Mouse (Mus musculus): ENCODE data around the gene Hltf. TPM values are rescaled to one million over a fixed set of nuclear protein-coding genes. Genes with fewer than 3 reads are reported as not detected.
"Not testable (repeated sequence)": the region's sequence is repeated elsewhere in the genome, so short reads cannot be mapped to it uniquely, and the experiment has no call there.

Gene Hltf
- polyA plus RNA-seq, 1 experiment from 2014 or later: 19.6 TPM

- Histone ChIP-seq H3K27me3 (no peaks in the 10 kb centered on the region), H3K9me3 (no peaks in the 10 kb centered on the region), H3K4me1 (no peaks in the 10 kb centered on the region), H3K27ac (no peak overlapping the region), H3K9ac (no peak overlapping the region), H3K4me3 (no peak overlapping the region), H3K36me3 (peaks cover 23% of the 10 kb centered on the region), H3K4me2 (no peak overlapping the region)
- ATAC-seq (ENCODE audit: insufficient number of reproducible peaks, low FRiP score, low TSS enrichment, low read depth): no peak
- WGBS: 77% methylated on average over 5 of the region's 5 CpGs
Observed at GRCm38 (mm10) chr3:20108881-20109280, 51.3 kb downstream of the Hltf start.

GRCm38 (mm10) chr3:20111913-20112312 is 54.3 kb downstream of the Hltf start:
- H3K4me3 ChIP-seq: no peak overlapping the region
- H3K4me1 ChIP-seq: no peaks in the 10 kb centered on the region
- ATAC-seq (ENCODE audit: insufficient number of reproducible peaks, low FRiP score, low TSS enrichment, low read depth): no peak
- H3K9ac ChIP-seq: no peak overlapping the region
- H3K27ac ChIP-seq: no peak overlapping the region
- no peaks in the 10 kb centered on the region for H3K27me3 ChIP-seq
- 90% methylated on average over 2 of the region's 2 CpGs for WGBS
- peaks cover 29% of the 10 kb centered on the region for H3K36me3 ChIP-seq
- no peak overlapping the region for H3K4me2 ChIP-seq
- H3K9me3 ChIP-seq: no peaks in the 10 kb centered on the region

GRCm38 (mm10) chr3:20119044-20119591 is 61.5 kb downstream of the Hltf start:
- 91% methylated on average over 19 of the region's 19 CpGs for WGBS
- peaks cover 21% of the 10 kb centered on the region for H3K36me3 ChIP-seq
- no peak overlapping the region for H3K4me2 ChIP-seq
- no peak for ATAC-seq (ENCODE audit: insufficient number of reproducible peaks, low FRiP score, low TSS enrichment, low read depth)
- no peaks in the 10 kb centered on the region for H3K27me3 ChIP-seq
- H3K9ac ChIP-seq: no peak overlapping the region
- no peaks in the 10 kb centered on the region for H3K9me3 ChIP-seq
- no peak overlapping the region for H3K27ac ChIP-seq
- no peak overlapping the region for H3K4me3 ChIP-seq
- no peaks in the 10 kb centered on the region for H3K4me1 ChIP-seq

- Histone ChIP-seq H3K36me3 (peaks cover 21% of the 10 kb centered on the region), H3K4me3 (no peak overlapping the region), H3K4me2 (no peak overlapping the region), H3K27ac (no peak overlapping the region), H3K27me3 (no peaks in the 10 kb centered on the region), H3K4me1 (no peaks in the 10 kb centered on the region), H3K9ac (no peak overlapping the region), H3K9me3 (no peaks in the 10 kb centered on the region)
- 48% methylated on average over 4 of the region's 4 CpGs for WGBS
- ATAC-seq (ENCODE audit: insufficient number of reproducible peaks, low FRiP score, low TSS enrichment, low read depth): peak; percentile 52; the same call in 1 of the 2 replicates
Observed at GRCm38 (mm10) chr3:20119686-20120244, 62.2 kb downstream of the Hltf start.

- H3K4me3 ChIP-seq; H3K27me3 ChIP-seq; H3K9me3 ChIP-seq; H3K4me2 ChIP-seq; H3K4me1 ChIP-seq; H3K27ac ChIP-seq; H3K9ac ChIP-seq; ATAC-seq (ENCODE audit: insufficient number of reproducible peaks, low FRiP score, low TSS enrichment, low read depth): not testable (repeated sequence)
- H3K36me3 ChIP-seq: peaks cover 21% of the 10 kb centered on the region
- WGBS: 85% methylated on average over 5 of the region's 5 CpGs
Observed at GRCm38 (mm10) chr3:20121582-20121981, 64.0 kb downstream of the Hltf start.

GRCm38 (mm10) chr3:20125604-20126003 is 68.0 kb downstream of the Hltf start:
- no peak overlapping the region for H3K27ac ChIP-seq
- H3K4me3 ChIP-seq: no peak overlapping the region
- H3K4me2 ChIP-seq: no peak overlapping the region
- H3K4me1 ChIP-seq: no peaks in the 10 kb centered on the region
- no peaks in the 10 kb centered on the region for H3K9me3 ChIP-seq
- no peak overlapping the region for H3K9ac ChIP-seq
- peaks cover 8% of the 10 kb centered on the region; the same call in 1 of the 2 replicates for H3K36me3 ChIP-seq
- WGBS: 88% methylated on average over 5 of the region's 5 CpGs
- no peak for ATAC-seq (ENCODE audit: insufficient number of reproducible peaks, low FRiP score, low TSS enrichment, low read depth)
- no peaks in the 10 kb centered on the region for H3K27me3 ChIP-seq

GRCm38 (mm10) chr3:20127047-20127595 is 69.5 kb downstream of the Hltf start:
- Histone ChIP-seq H3K36me3 (peaks cover 7% of the 10 kb centered on the region; the same call in 1 of the 2 replicates), H3K27me3 (no peaks in the 10 kb centered on the region), H3K9me3 (no peaks in the 10 kb centered on the region), H3K4me1 (no peaks in the 10 kb centered on the region), H3K27ac (no peak overlapping the region), H3K4me2 (no peak overlapping the region), H3K4me3 (no peak overlapping the region), H3K9ac (no peak overlapping the region)
- 68% methylated on average over 2 of the region's 2 CpGs for WGBS
- no peak for ATAC-seq (ENCODE audit: insufficient number of reproducible peaks, low FRiP score, low TSS enrichment, low read depth)

GRCm38 (mm10) chr3:20129491-20129890 is 71.9 kb downstream of the Hltf start:
- Histone ChIP-seq H3K9ac (no peak overlapping the region), H3K4me2 (no peak overlapping the region), H3K36me3 (no peaks in the 10 kb centered on the region; the same call in 1 of the 2 replicates), H3K4me3 (no peak overlapping the region), H3K9me3 (no peaks in the 10 kb centered on the region), H3K27me3 (no peaks in the 10 kb centered on the region), H3K4me1 (no peaks in the 10 kb centered on the region), H3K27ac (no peak overlapping the region)
- no peak for ATAC-seq (ENCODE audit: insufficient number of reproducible peaks, low FRiP score, low TSS enrichment, low read depth)
- 85% methylated on average over 5 of the region's 5 CpGs for WGBS

GRCm38 (mm10) chr3:20130456-20131349 is 73.1 kb downstream of the Hltf start:
- no peak overlapping the region for H3K9ac ChIP-seq
- 84% methylated on average over 8 of the region's 8 CpGs for WGBS

GRCm38 (mm10) chr3:20131350-20131720 is 73.7 kb downstream of the Hltf start:
- ATAC-seq (ENCODE audit: insufficient number of reproducible peaks, low FRiP score, low TSS enrichment, low read depth): no peak
- no peak overlapping the region for H3K27ac ChIP-seq
- H3K4me2 ChIP-seq: no peak overlapping the region
- H3K9me3 ChIP-seq: no peaks in the 10 kb centered on the region
- no peaks in the 10 kb centered on the region for H3K4me1 ChIP-seq
- no peak overlapping the region for H3K9ac ChIP-seq
- no peaks in the 10 kb centered on the region for H3K27me3 ChIP-seq
- H3K4me3 ChIP-seq: no peak overlapping the region
- no peaks in the 10 kb centered on the region; the same call in 1 of the 2 replicates for H3K36me3 ChIP-seq
- 82% methylated on average over 2 of the region's 2 CpGs for WGBS

More at GRCm38 (mm10) chr3:20130456-20131349, 73.1 kb downstream of the Hltf start:
- H3K4me3 ChIP-seq: no peak overlapping the region
- ATAC-seq (ENCODE audit: insufficient number of reproducible peaks, low FRiP score, low TSS enrichment, low read depth): peak; percentile 59; the same call in 1 of the 2 replicates
- H3K27me3 ChIP-seq: no peaks in the 10 kb centered on the region
- no peaks in the 10 kb centered on the region for H3K4me1 ChIP-seq
- no peaks in the 10 kb centered on the region; the same call in 1 of the 2 replicates for H3K36me3 ChIP-seq
- no peaks in the 10 kb centered on the region for H3K9me3 ChIP-seq
- H3K4me2 ChIP-seq: no peak overlapping the region
- no peak overlapping the region for H3K27ac ChIP-seq

GRCm38 (mm10) chr3:20132731-20133130 is 75.1 kb downstream of the Hltf start:
- H3K36me3 ChIP-seq: no peaks in the 10 kb centered on the region
- no peak overlapping the region for H3K4me3 ChIP-seq
- no peak overlapping the region for H3K9ac ChIP-seq
- no peaks in the 10 kb centered on the region for H3K9me3 ChIP-seq
- 73% methylated on average over 1 of the region's 1 CpGs for WGBS
- no peaks in the 10 kb centered on the region for H3K4me1 ChIP-seq
- no peak for ATAC-seq (ENCODE audit: insufficient number of reproducible peaks, low FRiP score, low TSS enrichment, low read depth)
- no peaks in the 10 kb centered on the region for H3K27me3 ChIP-seq
- H3K4me2 ChIP-seq: no peak overlapping the region
- no peak overlapping the region for H3K27ac ChIP-seq

- ATAC-seq (ENCODE audit: insufficient number of reproducible peaks, low FRiP score, low TSS enrichment, low read depth): no peak
- no peak overlapping the region for H3K27ac ChIP-seq
Observed at GRCm38 (mm10) chr3:20133745-20134144, 76.1 kb downstream of the Hltf start.

More at GRCm38 (mm10) chr3:20133745-20134144, 76.1 kb downstream of the Hltf start:
- WGBS: 71% methylated on average over 1 of the region's 1 CpGs
- Histone ChIP-seq H3K4me1 (no peaks in the 10 kb centered on the region), H3K36me3 (no peaks in the 10 kb centered on the region), H3K9ac (no peak overlapping the region), H3K4me3 (no peak overlapping the region), H3K4me2 (no peak overlapping the region), H3K27me3 (no peaks in the 10 kb centered on the region), H3K9me3 (no peaks in the 10 kb centered on the region)

Measured in limb, embryonic 15.5 days (tissue).